Mouse (Mus musculus) lung, postnatal 36 days (tissue): ENCODE data around the gene Myb.

ENCODE experiments used
- DNase-seq: peaks from one replicate; pipeline ENCODE4 v3.0.0; 2022; ENCODE audit warnings: mixed read lengths

The Myb gene

GRCm38 (mm10) chr10:21076137-21076536, 84.6 kb downstream of the Myb start:
- DNase-seq: no peak
